13 mouse cellular contexts compared by ENCODE assay signal in genomic region chr15:40018792-40019151, GRCm38 (mm10).
DNase-seq lines count a peak whose midpoint lies in the region; ATAC-seq and TF ChIP-seq lines count a peak whose summit lies in the region.
"Had no signal": no experiment of that assay in that cellular context is flagged by ENCODE, and none has a peak within 500 bp of the region (broad histone marks: within the 10 kb centered on the region; RNA-seq: fewer than 3 reads in every experiment).

No protein-coding gene starts in this region.

- H3K27me3 ChIP-seq in heart, adult 2 months (ENCODE audit: control insufficient read depth, insufficient read depth, low read length): no peaks in the 10 kb centered on the region
- H3K27me3 ChIP-seq in limb, embryonic 11.5 days (ENCODE audit: control insufficient read depth, insufficient read depth, low read length): no peaks in the 10 kb centered on the region
- H3K27me3 ChIP-seq in limb, embryonic 10.5 days (ENCODE audit: low read depth, poor library complexity, severe bottlenecking): no peaks in the 10 kb centered on the region
- H3K27me3 ChIP-seq in midbrain, embryonic 14.5 days (ENCODE audit: control insufficient read depth, insufficient read depth, low read length): no peaks in the 10 kb centered on the region
- H3K27me3 ChIP-seq in intestine, embryonic 16.5 days (replicated peaks; ENCODE audit: control insufficient read depth, insufficient read depth, low read length): no peaks in the 10 kb centered on the region

- no peak for TF ChIP-seq EP300 in heart, adult 2 months (IDR thresholded peaks at IDR 0.05; ENCODE audit: insufficient read depth, low read depth, low read length)

- no peak overlapping the region for H3K9ac ChIP-seq in heart, adult 2 months (ENCODE audit: low read depth, low read length)
- no peak overlapping the region for H3K9ac ChIP-seq in limb, embryonic 11.5 days (ENCODE audit: low read length)
- H3K9ac ChIP-seq in midbrain, embryonic 14.5 days (replicated peaks; ENCODE audit: low read length): no peak overlapping the region
- H3K9ac ChIP-seq in intestine, embryonic 16.5 days (ENCODE audit: low read depth, low read length): no peak overlapping the region

- H3K4me3 ChIP-seq in heart, adult 2 months: no peak overlapping the region
- no peak overlapping the region for H3K4me3 ChIP-seq in limb, embryonic 11.5 days (ENCODE audit: low read depth, low read length)
- no peak overlapping the region for H3K4me3 ChIP-seq in limb, embryonic 10.5 days
- no peak overlapping the region for H3K4me3 ChIP-seq in midbrain, embryonic 14.5 days (replicated peaks; ENCODE audit: low read depth, low read length)
- no peak overlapping the region for H3K4me3 ChIP-seq in intestine, embryonic 16.5 days (ENCODE audit: low read length)

- 55% methylated on average over 8 of the region's 8 CpGs for WGBS in heart, adult 2 months
- 53% methylated on average over 8 of the region's 8 CpGs for WGBS in limb, embryonic 11.5 days
- WGBS in limb, embryonic 10.5 days: 49% methylated on average over 8 of the region's 8 CpGs
- WGBS in midbrain, embryonic 14.5 days: 42% methylated on average over 8 of the region's 8 CpGs
- 49% methylated on average over 8 of the region's 8 CpGs for WGBS in intestine, embryonic 16.5 days

- H3K27ac ChIP-seq in heart, adult 2 months: no peak overlapping the region
- no peak overlapping the region for H3K27ac ChIP-seq in limb, embryonic 11.5 days (replicated peaks; ENCODE audit: low read depth, low read length)
- H3K27ac ChIP-seq in limb, embryonic 10.5 days: no peak overlapping the region
- no peak overlapping the region for H3K27ac ChIP-seq in midbrain, embryonic 14.5 days (replicated peaks; ENCODE audit: low read depth, low read length)
- H3K27ac ChIP-seq in intestine, embryonic 16.5 days (ENCODE audit: low read length): no peak overlapping the region
- H3K27ac ChIP-seq: kidney, postnatal 0 days; macrophage had no signal

- H3K9me3 ChIP-seq in limb, embryonic 11.5 days (ENCODE audit: control insufficient read depth, low read length): no peaks in the 10 kb centered on the region
- H3K9me3 ChIP-seq in limb, embryonic 10.5 days (replicated peaks): no peaks in the 10 kb centered on the region
- H3K9me3 ChIP-seq in midbrain, embryonic 14.5 days (ENCODE audit: control insufficient read depth, low read length): no peaks in the 10 kb centered on the region
- H3K9me3 ChIP-seq in intestine, embryonic 16.5 days (ENCODE audit: control insufficient read depth, low read length): no peaks in the 10 kb centered on the region

- no peaks in the 10 kb centered on the region for H3K36me3 ChIP-seq in heart, adult 2 months (ENCODE audit: control insufficient read depth, insufficient read depth, low read length)
- no peaks in the 10 kb centered on the region for H3K36me3 ChIP-seq in limb, embryonic 11.5 days (ENCODE audit: control insufficient read depth, insufficient read depth, low read length)
- H3K36me3 ChIP-seq in limb, embryonic 10.5 days: no peaks in the 10 kb centered on the region
- no peaks in the 10 kb centered on the region for H3K36me3 ChIP-seq in midbrain, embryonic 14.5 days (ENCODE audit: control insufficient read depth, insufficient read depth, low read length)
- H3K36me3 ChIP-seq in intestine, embryonic 16.5 days (ENCODE audit: control insufficient read depth, insufficient read depth, low read length): no peaks in the 10 kb centered on the region

- intact Hi-C loops in heart, adult 2 months (cut with DNase I): no loop called here

- H3K4me1 ChIP-seq in heart, adult 2 months (ENCODE audit: control insufficient read depth, insufficient read depth, low read length): no peaks in the 10 kb centered on the region
- H3K4me1 ChIP-seq in limb, embryonic 11.5 days (ENCODE audit: control insufficient read depth, insufficient read depth, low read length): no peaks in the 10 kb centered on the region
- peaks cover 15% of the 10 kb centered on the region for H3K4me1 ChIP-seq in limb, embryonic 10.5 days
- no peaks in the 10 kb centered on the region; the same call in 1 of the 2 replicates for H3K4me1 ChIP-seq in midbrain, embryonic 14.5 days (ENCODE audit: control insufficient read depth, insufficient read depth, low read length)
- no peaks in the 10 kb centered on the region for H3K4me1 ChIP-seq in intestine, embryonic 16.5 days (ENCODE audit: control insufficient read depth, insufficient read depth, low read length)

- TF ChIP-seq CTCF in heart, adult 2 months (IDR thresholded peaks at IDR 0.05): no peak

- ATAC-seq in limb, embryonic 11.5 days (ENCODE audit: insufficient number of reproducible peaks, low FRiP score, low TSS enrichment, low read depth): no peak
- no peak for ATAC-seq in midbrain, embryonic 14.5 days (ENCODE audit: low FRiP score, low TSS enrichment)
- ATAC-seq in intestine, embryonic 16.5 days: no peak

- DNase-seq in heart, adult 11 months: peak; percentile 75
- DNase-seq in heart, adult 2 months: no peak
- DNase-seq in limb, embryonic 11.5 days (ENCODE audit: low spot score): peak; percentile 26
- no peak for DNase-seq in limb, embryonic 10.5 days (ENCODE audit: low spot score)
- DNase-seq in embryo, embryonic 9.5 days (ENCODE audit: extremely low spot score): peak; percentile 6
- peak; percentile 19 for DNase-seq in midbrain, embryonic 14.5 days
- no peak for DNase-seq in right cerebral cortex, postnatal 10 days (ENCODE audit: low spot score in 2 of 2)
- DNase-seq: adrenal gland, postnatal 25 days; cerebellum, adult 8-10 months; gastrocnemius, postnatal 36 days had no signal

- no peak for TF ChIP-seq POLR2A in heart, adult 2 months (IDR thresholded peaks at IDR 0.05; ENCODE audit: insufficient read depth, low read depth, low read length)

- H3K4me2 ChIP-seq in limb, embryonic 11.5 days (ENCODE audit: low read depth, severe bottlenecking): no peak overlapping the region
- H3K4me2 ChIP-seq in midbrain, embryonic 14.5 days (ENCODE audit: low read length): no peak overlapping the region
- H3K4me2 ChIP-seq in intestine, embryonic 16.5 days (ENCODE audit: low read depth, low read length): no peak overlapping the region

- no peaks in the 10 kb centered on the region for H3K79me2 ChIP-seq in heart, adult 2 months (replicated peaks; ENCODE audit: control insufficient read depth, insufficient read depth, low read length)

Comparison
In these comparisons a context has a peak if more than half of its experiments do, and no peak if none do; other contexts are left out.
1. DNase-seq: peak in heart, adult 11 months (single experiment), limb, embryonic 11.5 days (single experiment), embryo, embryonic 9.5 days (single experiment) and midbrain, embryonic 14.5 days (single experiment); none in heart, adult 2 months (0 of 2), limb, embryonic 10.5 days (single experiment) and right cerebral cortex, postnatal 10 days (0 of 2).